Mouse (Mus musculus): ENCODE measurements around the gene Slc6a5. TPM values are rescaled to one million over a fixed set of nuclear protein-coding genes. Genes with fewer than 3 reads are reported as not detected.

Gene Slc6a5
- total and polyA plus RNA-seq, 3 experiments: not detected

- no peak for DNase-seq (ENCODE audit: low read depth, low spot score)
- Histone ChIP-seq H3K27me3 (ENCODE audit: control insufficient read depth in 1 of 2, insufficient read depth in 2 of 2, low read length in 2 of 2) (no peaks in the 10 kb centered on the region), H3K9ac (ENCODE audit: control insufficient read depth, low read depth, low read length, poor library complexity, severe bottlenecking) (no peak overlapping the region), H3K4me1 (ENCODE audit: control insufficient read depth in 1 of 2, insufficient read depth in 2 of 2, low read length in 2 of 2) (no peaks in the 10 kb centered on the region), H3K36me3 (ENCODE audit: control insufficient read depth in 1 of 2, insufficient read depth in 2 of 2, low read length in 2 of 2) (no peaks in the 10 kb centered on the region), H3K79me2 (ENCODE audit: control insufficient read depth, insufficient read depth, low read length, poor library complexity) (no peaks in the 10 kb centered on the region), H3K27ac (ENCODE audit: control insufficient read depth, low read depth, low read length) (no peak overlapping the region), H3K9me3 (replicated peaks; ENCODE audit: insufficient read depth, low read length) (no peaks in the 10 kb centered on the region), H3K4me3 (ENCODE audit: control insufficient read depth in 1 of 2, insufficient read depth in 1 of 2, low read depth in 2 of 2, low read length in 2 of 2) (no peak overlapping the region)
- TF ChIP-seq ZNF384 (IDR thresholded peaks at IDR 0.05; ENCODE audit: low read depth, low read length) (no peak), GABPA (IDR thresholded peaks at IDR 0.05; ENCODE audit: low read depth, low read length) (no peak), ETS1 (IDR thresholded peaks at IDR 0.05; ENCODE audit: low read depth, low read length) (no peak), ZKSCAN1 (IDR thresholded peaks at IDR 0.05; ENCODE audit: low read depth, low read length) (no peak), USF1 (IDR thresholded peaks at IDR 0.05; ENCODE audit: low read depth, low read length) (no peak), CTCF (IDR thresholded peaks at IDR 0.05 in 2 of 3, conservative IDR thresholded peaks at IDR 0.05 in 1 of 3; ENCODE audit: control insufficient read depth in 1 of 3, insufficient read depth in 1 of 3, low read depth in 2 of 3, low read length in 3 of 3, poor library complexity in 1 of 3, severe bottlenecking in 1 of 3) (no peak), MYC (IDR thresholded peaks at IDR 0.05; ENCODE audit: low read depth, low read length) (no peak), NELFE (IDR thresholded peaks at IDR 0.05; ENCODE audit: low read depth, low read length) (no peak), ELF1 (IDR thresholded peaks at IDR 0.05; ENCODE audit: low read depth, low read length) (no peak), BHLHE40 (IDR thresholded peaks at IDR 0.05; ENCODE audit: borderline replicate concordance, low read depth, low read length) (no peak), TCF12 (IDR thresholded peaks at IDR 0.05; ENCODE audit: low read depth, low read length) (no peak), CHD2 (IDR thresholded peaks at IDR 0.05; ENCODE audit: low read length) (no peak), SMC3 (IDR thresholded peaks at IDR 0.05; ENCODE audit: low read depth, low read length) (no peak), GATA1 (IDR thresholded peaks at IDR 0.05; ENCODE audit: low read depth, low read length) (no peak), CHD1 (IDR thresholded peaks at IDR 0.05; ENCODE audit: low read depth, low read length) (no peak), MYB (IDR thresholded peaks at IDR 0.05; ENCODE audit: low read depth, low read length) (no peak)
Observed at GRCm38 (mm10) chr7:49984698-49985097, 74.8 kb downstream of the Slc6a5 start.

GRCm38 (mm10) chr7:49985947-49986346 is 76.0 kb downstream of the Slc6a5 start:
- Histone ChIP-seq H3K27ac (ENCODE audit: control insufficient read depth, low read depth, low read length) (no peak overlapping the region), H3K36me3 (ENCODE audit: control insufficient read depth in 1 of 2, insufficient read depth in 2 of 2, low read length in 2 of 2) (no peaks in the 10 kb centered on the region), H3K4me1 (ENCODE audit: control insufficient read depth in 1 of 2, insufficient read depth in 2 of 2, low read length in 2 of 2) (no peaks in the 10 kb centered on the region), H3K9ac (ENCODE audit: control insufficient read depth, low read depth, low read length, poor library complexity, severe bottlenecking) (no peak overlapping the region), H3K4me3 (ENCODE audit: control insufficient read depth in 1 of 2, insufficient read depth in 1 of 2, low read depth in 2 of 2, low read length in 2 of 2) (no peak overlapping the region), H3K9me3 (replicated peaks; ENCODE audit: insufficient read depth, low read length) (no peaks in the 10 kb centered on the region), H3K79me2 (ENCODE audit: control insufficient read depth, insufficient read depth, low read length, poor library complexity) (no peaks in the 10 kb centered on the region), H3K27me3 (ENCODE audit: control insufficient read depth in 1 of 2, insufficient read depth in 2 of 2, low read length in 2 of 2) (no peaks in the 10 kb centered on the region)
- no peak for TF ChIP-seq CHD1 (IDR thresholded peaks at IDR 0.05; ENCODE audit: low read depth, low read length)
- no peak for TF ChIP-seq MAX (IDR thresholded peaks at IDR 0.05; ENCODE audit: low read length)
- no peak for TF ChIP-seq HCFC1 (IDR thresholded peaks at IDR 0.05; ENCODE audit: low read depth, low read length)
- no peak for TF ChIP-seq ELF1 (IDR thresholded peaks at IDR 0.05; ENCODE audit: low read depth, low read length)
- no peak for TF ChIP-seq GATA1 (IDR thresholded peaks at IDR 0.05; ENCODE audit: low read depth, low read length)
- no peak for TF ChIP-seq USF1 (IDR thresholded peaks at IDR 0.05; ENCODE audit: low read depth, low read length)
- no peak for TF ChIP-seq MEF2A (IDR thresholded peaks at IDR 0.05; ENCODE audit: extremely low read depth, insufficient replicate concordance, low read depth, low read length, poor library complexity, severe bottlenecking)
- no peak for TF ChIP-seq ZKSCAN1 (IDR thresholded peaks at IDR 0.05; ENCODE audit: low read depth, low read length)
- no peak for TF ChIP-seq ETS1 (IDR thresholded peaks at IDR 0.05; ENCODE audit: low read depth, low read length)
- no peak for TF ChIP-seq SIN3A (IDR thresholded peaks at IDR 0.05; ENCODE audit: low read length)
- TF ChIP-seq BHLHE40 (IDR thresholded peaks at IDR 0.05; ENCODE audit: borderline replicate concordance, low read depth, low read length): no peak
- no peak for DNase-seq (ENCODE audit: low read depth, low spot score)

Measured in MEL (cell line).